Mouse (Mus musculus): ENCODE measurements around the gene Uvrag. TPM values are rescaled to one million over a fixed set of nuclear protein-coding genes. Genes with fewer than 3 reads are reported as not detected.
A peak's percentile ranks its signal among the peaks of the same experiment; 100 is the strongest.

The Uvrag gene
- polyA plus RNA-seq, 1 experiment, result 13.9 TPM

GRCm38 (mm10) chr7:98998722-98999121, 142.2 kb downstream of the Uvrag start:
- no peak overlapping the region for H3K4me3 ChIP-seq (replicated peaks)
- H3K4me1 ChIP-seq, result peaks cover 64% of the 10 kb centered on the region
- H3K27me3 ChIP-seq (replicated peaks), result no peaks in the 10 kb centered on the region
- TF ChIP-seq GATA1 (IDR thresholded peaks at IDR 0.05; ENCODE audit: borderline replicate concordance, low read length) (no peak), FLI1 (IDR thresholded peaks at IDR 0.05; ENCODE audit: low read length) (no peak)
- H3K9me3 ChIP-seq, result no peaks in the 10 kb centered on the region
- H3K36me3 ChIP-seq (replicated peaks; ENCODE audit: low read length), result peaks cover 40% of the 10 kb centered on the region

GRCm38 (mm10) chr7:98997760-98998159, 143.2 kb downstream of the Uvrag start:
- Histone ChIP-seq H3K36me3 (replicated peaks; ENCODE audit: low read length) (peaks cover 30% of the 10 kb centered on the region), H3K9me3 (no peaks in the 10 kb centered on the region), H3K4me3 (replicated peaks) (no peak overlapping the region), H3K4me1 (peaks cover 65% of the 10 kb centered on the region), H3K27me3 (replicated peaks) (no peaks in the 10 kb centered on the region)
- TF ChIP-seq GATA1 (IDR thresholded peaks at IDR 0.05; ENCODE audit: borderline replicate concordance, low read length), result no peak
- TF ChIP-seq FLI1 (IDR thresholded peaks at IDR 0.05; ENCODE audit: low read length), result no peak

- no peak overlapping the region for H3K4me3 ChIP-seq (replicated peaks)
- H3K4me1 ChIP-seq, result peaks cover 72% of the 10 kb centered on the region
- H3K27me3 ChIP-seq (replicated peaks), result no peaks in the 10 kb centered on the region
- no peaks in the 10 kb centered on the region for H3K9me3 ChIP-seq
- TF ChIP-seq GATA1 (IDR thresholded peaks at IDR 0.05; ENCODE audit: borderline replicate concordance, low read length) (no peak), FLI1 (IDR thresholded peaks at IDR 0.05; ENCODE audit: low read length) (no peak)
- peaks cover 31% of the 10 kb centered on the region for H3K36me3 ChIP-seq (replicated peaks; ENCODE audit: low read length)
Observed at GRCm38 (mm10) chr7:98996791-98997190, 144.2 kb downstream of the Uvrag start.

GRCm38 (mm10) chr7:98995126-98995727, 145.7 kb downstream of the Uvrag start:
- Histone ChIP-seq H3K4me3 (replicated peaks) (no peak overlapping the region), H3K4me1 (peaks cover 83% of the 10 kb centered on the region), H3K27me3 (replicated peaks) (no peaks in the 10 kb centered on the region), H3K9me3 (no peaks in the 10 kb centered on the region), H3K36me3 (replicated peaks; ENCODE audit: low read length) (peaks cover 39% of the 10 kb centered on the region)
- TF ChIP-seq FLI1 (IDR thresholded peaks at IDR 0.05; ENCODE audit: low read length) (no peak), GATA1 (IDR thresholded peaks at IDR 0.05; ENCODE audit: borderline replicate concordance, low read length) (no peak)

- Histone ChIP-seq H3K36me3 (replicated peaks; ENCODE audit: low read length) (peaks cover 50% of the 10 kb centered on the region), H3K4me1 (peaks cover 83% of the 10 kb centered on the region), H3K9me3 (no peaks in the 10 kb centered on the region), H3K27me3 (replicated peaks) (no peaks in the 10 kb centered on the region), H3K4me3 (replicated peaks) (no peak overlapping the region)
- no peak for TF ChIP-seq GATA1 (IDR thresholded peaks at IDR 0.05; ENCODE audit: borderline replicate concordance, low read length)
- no peak for TF ChIP-seq FLI1 (IDR thresholded peaks at IDR 0.05; ENCODE audit: low read length)
Observed at GRCm38 (mm10) chr7:98994137-98994536, 146.8 kb downstream of the Uvrag start.

- TF ChIP-seq GATA1 (IDR thresholded peaks at IDR 0.05; ENCODE audit: borderline replicate concordance, low read length), result no peak
- no peak for TF ChIP-seq FLI1 (IDR thresholded peaks at IDR 0.05; ENCODE audit: low read length)
- Histone ChIP-seq H3K36me3 (replicated peaks; ENCODE audit: low read length) (peaks cover 58% of the 10 kb centered on the region), H3K27me3 (replicated peaks) (no peaks in the 10 kb centered on the region), H3K4me3 (replicated peaks) (peak overlapping the region; percentile 78), H3K9me3 (no peaks in the 10 kb centered on the region), H3K4me1 (peaks cover 77% of the 10 kb centered on the region)
Observed at GRCm38 (mm10) chr7:98993395-98993794, 147.5 kb downstream of the Uvrag start.

- TF ChIP-seq GATA1 (IDR thresholded peaks at IDR 0.05; ENCODE audit: borderline replicate concordance, low read length), result no peak
- no peak for TF ChIP-seq FLI1 (IDR thresholded peaks at IDR 0.05; ENCODE audit: low read length)
- no peaks in the 10 kb centered on the region for H3K9me3 ChIP-seq
- peaks cover 78% of the 10 kb centered on the region for H3K4me1 ChIP-seq
- H3K4me3 ChIP-seq (replicated peaks), result no peak overlapping the region
- peaks cover 70% of the 10 kb centered on the region for H3K36me3 ChIP-seq (replicated peaks; ENCODE audit: low read length)
- H3K27me3 ChIP-seq (replicated peaks), result no peaks in the 10 kb centered on the region
Observed at GRCm38 (mm10) chr7:98991204-98991761, 149.7 kb downstream of the Uvrag start.

GRCm38 (mm10) chr7:98990510-98990909, 150.4 kb downstream of the Uvrag start:
- Histone ChIP-seq H3K4me3 (replicated peaks) (no peak overlapping the region), H3K36me3 (replicated peaks; ENCODE audit: low read length) (peaks cover 75% of the 10 kb centered on the region), H3K4me1 (peaks cover 78% of the 10 kb centered on the region)

GRCm38 (mm10) chr7:98986962-98987441, 153.9 kb downstream of the Uvrag start:
- TF ChIP-seq FLI1 (IDR thresholded peaks at IDR 0.05; ENCODE audit: low read length), result no peak
- no peak for TF ChIP-seq GATA1 (IDR thresholded peaks at IDR 0.05; ENCODE audit: borderline replicate concordance, low read length)
- H3K27me3 ChIP-seq (replicated peaks), result no peaks in the 10 kb centered on the region
- H3K36me3 ChIP-seq (replicated peaks; ENCODE audit: low read length), result peaks cover 81% of the 10 kb centered on the region
- H3K4me1 ChIP-seq, result peaks cover 74% of the 10 kb centered on the region
- H3K4me3 ChIP-seq (replicated peaks), result no peak overlapping the region
- no peaks in the 10 kb centered on the region for H3K9me3 ChIP-seq

More at GRCm38 (mm10) chr7:98990510-98990909, 150.4 kb downstream of the Uvrag start:
- no peaks in the 10 kb centered on the region for H3K27me3 ChIP-seq (replicated peaks)
- TF ChIP-seq FLI1 (IDR thresholded peaks at IDR 0.05; ENCODE audit: low read length) (no peak), GATA1 (IDR thresholded peaks at IDR 0.05; ENCODE audit: borderline replicate concordance, low read length) (no peak)
- H3K9me3 ChIP-seq, result no peaks in the 10 kb centered on the region

GRCm38 (mm10) chr7:98985935-98986334, 155.0 kb downstream of the Uvrag start:
- no peak for TF ChIP-seq GATA1 (IDR thresholded peaks at IDR 0.05; ENCODE audit: borderline replicate concordance, low read length)
- TF ChIP-seq FLI1 (IDR thresholded peaks at IDR 0.05; ENCODE audit: low read length), result no peak
- Histone ChIP-seq H3K36me3 (replicated peaks; ENCODE audit: low read length) (peaks cover 75% of the 10 kb centered on the region), H3K27me3 (replicated peaks) (no peaks in the 10 kb centered on the region), H3K4me3 (replicated peaks) (peak overlapping the region; percentile 33), H3K4me1 (peaks cover 74% of the 10 kb centered on the region), H3K9me3 (no peaks in the 10 kb centered on the region)
